Mouse (Mus musculus) kidney, postnatal 0 days (tissue): ENCODE measurements around the gene Cox11. TPM values are rescaled to one million over a fixed set of nuclear protein-coding genes. Genes with fewer than 3 reads are reported as not detected.
A peak's percentile ranks its signal among the peaks of the same experiment; 100 is the strongest.

ENCODE experiments used
- ATAC-seq: fragments of 200-750 bp; cut with Nextera tagmentation; replicated peaks from 2 replicates; pipeline ENCODE4 v1.8.0; 2017; ENCODE audit warnings: low read depth, moderate number of reproducible peaks, moderate TSS enrichment, moderate library complexity; ENCODE audit not compliant: low FRiP score
- DNase-seq: peaks from one replicate; pipeline ENCODE4 v3.0.0-alpha.2; 2016; ENCODE audit warnings: low spot score
- H3K27ac ChIP-seq: fragments of 300-500 bp; sonication (generic); 2 replicates; pipeline ENCODE4 v1.5.1; 2014; ENCODE audit warnings: mild to moderate bottlenecking
- H3K27me3 ChIP-seq: fragments of 300-500 bp; sonication (generic); 2 replicates; pipeline ENCODE4 v1.6.1; 2014; ENCODE audit warnings: low read length, mixed read lengths; ENCODE audit not compliant: insufficient read depth
- H3K36me3 ChIP-seq: fragments of 300-500 bp; sonication (generic); 2 replicates; pipeline ENCODE4 v1.6.1; 2014; ENCODE audit warnings: low read length, mixed read lengths; ENCODE audit not compliant: insufficient read depth
- H3K4me1 ChIP-seq: fragments of 300-500 bp; sonication (generic); replicated peaks from 2 replicates; pipeline ENCODE4 v1.6.1; 2014; ENCODE audit warnings: antibody characterized with exemption, low read length, mixed read lengths; ENCODE audit not compliant: insufficient read depth
- H3K4me2 ChIP-seq: fragments of 300-500 bp; sonication (generic); 2 replicates; pipeline ENCODE4 v1.6.1; 2014; ENCODE audit warnings: mild to moderate bottlenecking, low read length, moderate library complexity, mixed read lengths
- H3K4me3 ChIP-seq: fragments of 300-500 bp; sonication (generic); replicated peaks from 2 replicates; pipeline ENCODE4 v1.5.1; 2014; ENCODE audit warnings: low read depth, low read length
- H3K9ac ChIP-seq: fragments of 300-500 bp; sonication (generic); 2 replicates; pipeline ENCODE4 v1.6.1; 2014; ENCODE audit warnings: low read depth, low read length
- H3K9me3 ChIP-seq: fragments of 300-500 bp; sonication (generic); replicated peaks from 2 replicates; pipeline ENCODE4 v1.6.1; 2016; ENCODE audit warnings: low read length, inconsistent platforms, mixed read lengths
- CTCF ChIP-seq: IDR thresholded peaks from 2 replicates; pipeline ENCODE4 v1.5.1; 2016; ENCODE audit warnings: antibody characterized with exemption, low read depth, mild to moderate bottlenecking, moderate library complexity
- WGBS: fragments of 180-500 bp; shearing (Covaris S2); extraction: QIAGEN DNeasy Blood & Tissue Kit; methylation state at CpG from one replicate; pipeline ENCODE4 v1.1.7; 2014; 5-methylcytosine and 5-hydroxymethylcytosine counted together
- polyA plus RNA-seq: library from polyadenylated mRNA; unstranded; fragments of >200 nt; fragmentation: Nextera tagmentation; extraction: Ambion mirVana; gene quantifications from 2 replicates; pipeline ENCODE4 v1.2.1, GENCODE M21; 2015

Cox11 gene
- polyA plus RNA-seq, 1 experiment from 2014 or later, result 38.1 TPM

DNA sequence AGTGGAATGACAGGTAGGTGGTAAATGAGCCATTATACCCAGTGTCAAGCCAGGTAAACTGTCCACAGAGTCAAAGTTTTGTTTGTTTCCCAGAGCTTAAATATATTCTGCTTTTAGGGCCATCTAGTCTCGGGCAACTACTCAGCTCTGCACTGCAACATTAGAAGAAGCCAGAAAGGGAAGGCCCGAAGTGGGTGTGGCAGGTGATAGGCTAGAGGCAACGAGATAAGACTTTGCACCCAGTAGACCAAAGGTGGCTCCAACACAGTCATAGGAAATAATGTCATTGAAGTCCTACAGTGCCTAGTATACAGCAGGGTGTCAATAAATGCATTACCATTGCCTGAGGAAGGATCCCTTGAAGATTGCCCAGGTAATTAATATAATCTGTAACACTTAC, 25.1 kb downstream of the Cox11 start:
- DNase-seq (no peak), ATAC-seq (no peak)
- no peak for TF ChIP-seq CTCF
- H3K4me3 ChIP-seq, result no peak overlapping the region
- peaks cover 29% of the 10 kb centered on the region; the same call in 1 of the 2 replicates for H3K4me1 ChIP-seq
- H3K9ac ChIP-seq, result no peak overlapping the region
- no peaks in the 10 kb centered on the region for H3K36me3 ChIP-seq
- H3K27ac ChIP-seq, result no peak overlapping the region
- no peaks in the 10 kb centered on the region for H3K9me3 ChIP-seq
- no peak overlapping the region for H3K4me2 ChIP-seq
- 60% methylated on average over 3 of the region's 3 CpGs for WGBS
- H3K27me3 ChIP-seq, result no peaks in the 10 kb centered on the region

- Histone ChIP-seq H3K9me3 (no peaks in the 10 kb centered on the region), H3K27me3 (no peaks in the 10 kb centered on the region), H3K27ac (peak overlapping the region; percentile 69), H3K9ac (no peak overlapping the region), H3K4me1 (peaks cover 29% of the 10 kb centered on the region; the same call in 1 of the 2 replicates), H3K4me2 (no peak overlapping the region), H3K36me3 (no peaks in the 10 kb centered on the region), H3K4me3 (no peak overlapping the region)
- TF ChIP-seq CTCF, result no peak
- ATAC-seq (no peak), DNase-seq (no peak)
- WGBS, result 54% methylated on average over 5 of the region's 5 CpGs
Measured at GRCm38 (mm10) chr11:90663618-90664297, 25.8 kb downstream of the Cox11 start.

GRCm38 (mm10) chr11:90664345-90664986, 26.5 kb downstream of the Cox11 start:
- DNase-seq, result peak; percentile 20
- H3K27ac ChIP-seq, result peak overlapping the region; percentile 69
- ATAC-seq, result 0 out of 2 replicates have a peak, but pooled peaks have one; percentile 49
- no peak overlapping the region for H3K4me3 ChIP-seq
- no peak overlapping the region for H3K9ac ChIP-seq
- no peaks in the 10 kb centered on the region for H3K9me3 ChIP-seq
- H3K4me1 ChIP-seq, result peaks cover 29% of the 10 kb centered on the region; the same call in 1 of the 2 replicates
- 7% methylated on average over 8 of the region's 8 CpGs for WGBS
- no peaks in the 10 kb centered on the region for H3K27me3 ChIP-seq
- no peak for TF ChIP-seq CTCF
- H3K4me2 ChIP-seq, result peak overlapping the region; percentile 6; the same call in 1 of the 2 replicates
- H3K36me3 ChIP-seq, result no peaks in the 10 kb centered on the region

- H3K4me1 ChIP-seq, result peaks cover 29% of the 10 kb centered on the region; the same call in 1 of the 2 replicates
- H3K4me3 ChIP-seq, result no peak overlapping the region
- peak overlapping the region; percentile 6; the same call in 1 of the 2 replicates for H3K4me2 ChIP-seq
- peaks cover 6% of the 10 kb centered on the region; the same call in 1 of the 2 replicates for H3K36me3 ChIP-seq
- DNase-seq (peak; percentile 77), ATAC-seq (no peak; the same call in 1 of the 2 replicates)
- H3K9ac ChIP-seq, result no peak overlapping the region
- TF ChIP-seq CTCF, result no peak
- no peaks in the 10 kb centered on the region for H3K9me3 ChIP-seq
- H3K27ac ChIP-seq, result peak overlapping the region; percentile 69
- no peaks in the 10 kb centered on the region for H3K27me3 ChIP-seq
- WGBS, result 14% methylated on average over 6 of the region's 6 CpGs
Measured at GRCm38 (mm10) chr11:90665161-90665560, 27.2 kb downstream of the Cox11 start.

DNA sequence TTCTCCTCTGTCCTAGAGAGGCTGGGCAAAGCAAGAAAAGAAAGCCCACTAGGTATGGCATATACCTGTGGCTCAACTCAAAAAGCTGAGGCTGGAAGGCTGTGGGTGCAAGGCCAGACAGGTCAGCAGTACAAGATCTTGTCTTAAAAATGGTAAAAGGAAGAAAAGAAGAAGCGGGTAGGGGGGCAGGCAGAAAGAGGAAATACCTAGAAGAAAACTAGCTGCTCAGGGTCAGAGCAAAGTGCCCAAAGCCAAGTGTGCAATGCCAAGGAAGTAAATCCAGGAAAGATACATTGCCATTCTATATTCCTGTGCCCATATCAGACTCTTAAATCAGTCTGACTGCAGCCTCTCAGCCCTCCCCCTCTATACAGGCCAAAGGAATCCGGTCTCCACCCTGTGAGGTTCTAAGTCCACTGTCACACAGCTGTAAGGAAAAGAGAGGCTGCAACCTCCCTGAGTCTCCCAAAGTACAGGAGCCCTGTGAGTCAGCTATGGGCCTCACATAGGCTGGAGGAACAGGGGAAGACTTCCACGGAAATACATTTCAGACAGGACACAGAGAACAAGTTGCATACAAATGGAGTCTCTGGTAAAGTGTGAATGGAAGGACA, 28.3 kb downstream of the Cox11 start:
- no peak overlapping the region for H3K9ac ChIP-seq
- peaks cover 7% of the 10 kb centered on the region; the same call in 1 of the 2 replicates for H3K36me3 ChIP-seq
- WGBS, result 50% methylated on average over 3 of the region's 3 CpGs
- DNase-seq (no peak), ATAC-seq (no peak; the same call in 1 of the 2 replicates)
- no peak for TF ChIP-seq CTCF
- H3K4me1 ChIP-seq, result peaks cover 29% of the 10 kb centered on the region; the same call in 1 of the 2 replicates
- H3K27ac ChIP-seq, result peak overlapping the region; percentile 69
- H3K4me3 ChIP-seq, result no peak overlapping the region
- no peaks in the 10 kb centered on the region for H3K27me3 ChIP-seq
- H3K9me3 ChIP-seq, result no peaks in the 10 kb centered on the region
- H3K4me2 ChIP-seq, result no peak overlapping the region

GRCm38 (mm10) chr11:90666916-90667315, 28.9 kb downstream of the Cox11 start:
- no peak overlapping the region for H3K4me3 ChIP-seq
- no peak for ATAC-seq
- peaks cover 7% of the 10 kb centered on the region; the same call in 1 of the 2 replicates for H3K36me3 ChIP-seq
- no peak overlapping the region for H3K9ac ChIP-seq
- no peak for TF ChIP-seq CTCF
- H3K4me2 ChIP-seq, result no peak overlapping the region
- no peak for DNase-seq
- no peaks in the 10 kb centered on the region for H3K27me3 ChIP-seq
- 85% methylated on average over 4 of the region's 4 CpGs for WGBS
- H3K9me3 ChIP-seq, result no peaks in the 10 kb centered on the region
- H3K27ac ChIP-seq, result 0 out of 2 replicates have a peak overlapping the region, but pooled peaks have one; percentile 69
- H3K4me1 ChIP-seq, result peaks cover 29% of the 10 kb centered on the region; the same call in 1 of the 2 replicates
